Mouse (Mus musculus): ENCODE results near the gene Cyp3a13. TPM values are rescaled to one million over a fixed set of nuclear protein-coding genes. Genes with fewer than 3 reads are reported as not detected.

Gene Cyp3a13
- not detected for total RNA-seq (2023)

GRCm38 (mm10) chr5:137921532-137921931, at the start of gene Cyp3a13:
Gene Cyp3a13, minus strand, starts transcription at chr5:137921619.

GRCm38 (mm10) chr5:137962945-137963344, 41.5 kb upstream of the Cyp3a13 start, which contains the start of gene Gjc3:
Gene Gjc3, minus strand, starts transcription at chr5:137963098.

GRCm38 (mm10) chr5:137871644-137872380, 49.6 kb downstream of the Cyp3a13 start, which contains the start of gene Pilrb2:
Gene Pilrb2, minus strand, starts transcription at chr5:137871815.

DNA sequence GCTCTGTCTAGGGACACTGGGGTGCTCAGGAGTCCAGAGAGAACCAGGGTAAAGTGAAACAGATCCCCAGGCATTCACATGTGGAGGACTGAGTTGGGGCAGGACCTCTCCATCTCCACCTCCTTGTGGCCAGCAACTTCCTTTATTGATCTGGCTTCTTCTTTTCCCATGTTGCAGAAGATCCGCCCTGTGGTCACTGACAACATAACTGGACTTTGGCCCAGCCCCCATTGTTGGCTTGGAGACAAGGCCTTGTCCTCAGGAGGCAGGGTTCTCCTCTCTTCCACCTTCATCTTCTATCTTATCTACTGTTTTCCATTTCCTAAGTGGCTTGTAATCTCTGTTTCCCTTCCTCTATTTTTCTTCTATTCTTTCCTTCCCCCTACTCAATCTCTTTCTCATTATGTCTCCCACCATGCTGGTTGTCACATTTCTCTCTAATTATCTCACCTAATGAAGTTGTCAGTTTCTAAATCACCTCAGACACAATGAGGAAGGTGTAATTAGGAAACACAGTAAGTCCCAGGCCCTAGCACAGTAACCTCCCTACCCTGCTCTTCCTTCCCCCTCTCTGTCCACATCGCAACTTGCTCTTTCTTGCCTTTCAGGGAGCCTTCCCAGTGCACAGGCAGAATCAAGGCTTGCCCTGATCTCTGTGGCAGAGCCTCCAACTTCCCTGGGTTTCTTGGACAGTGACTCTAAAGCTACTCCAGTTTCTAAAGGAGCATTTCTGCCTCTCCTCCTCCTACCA, 63.3 kb downstream of the Cyp3a13 start, which contains the start of gene Pilrb1:
TSS of gene Pilrb1 (minus strand) at position 147 of the 751 bp plus-strand sequence.

Other genes with a start within 250 kb of the Cyp3a13 start
- 10 to 100 TPM; 24.1 to 25.5 TPM for gene Agfg2, start 236.9 kb downstream of the Cyp3a13 start, total RNA-seq (2023)
- gene Nyap1, start 180.0 kb downstream of the Cyp3a13 start, total RNA-seq (2023), result 1 to 10 TPM in 1 of 2 experiments, under 1 TPM in 1; 0.60 to 1.1 TPM
- gene Tsc22d4, start 175.9 kb downstream of the Cyp3a13 start, total RNA-seq (2023), result 100 to 1,000 TPM; 304 to 318 TPM
- 10 to 100 TPM; 29.2 to 34.9 TPM for gene Ppp1r35, start 142.8 kb downstream of the Cyp3a13 start, total RNA-seq (2023)
- gene Mepce, start 134.0 kb downstream of the Cyp3a13 start, total RNA-seq (2023), result 10 to 100 TPM; 32.5 to 35.7 TPM
- gene Zcwpw1, start 133.8 kb downstream of the Cyp3a13 start, total RNA-seq (2023), result 1 to 10 TPM; 2.8 to 3.3 TPM
- 100 to 1,000 TPM; 361 to 394 TPM for gene Pilra, start 85.3 kb downstream of the Cyp3a13 start, total RNA-seq (2023)
- gene Pilrb1, start 63.5 kb downstream of the Cyp3a13 start, total RNA-seq (2023), result 100 to 1,000 TPM; 203 to 212 TPM
- gene Pilrb2, start 49.8 kb downstream of the Cyp3a13 start, total RNA-seq (2023), result 100 to 1,000 TPM; 258 to 269 TPM
- not detected for gene Gjc3, start 41.5 kb upstream of the Cyp3a13 start, total RNA-seq (2023)
- gene Azgp1, start 59.9 kb upstream of the Cyp3a13 start, total RNA-seq (2023), result under 1 TPM; 0.64 to 0.91 TPM
- gene Smok3a, start 99.6 kb upstream of the Cyp3a13 start, total RNA-seq (2023), result not detected
- not detected for gene Smok3b, start 99.8 kb upstream of the Cyp3a13 start, total RNA-seq (2023)
- gene Smok3c, start 131.6 kb upstream of the Cyp3a13 start, total RNA-seq (2023), result not detected
- gene Zkscan1, start 163.5 kb upstream of the Cyp3a13 start, total RNA-seq (2023), result 1 to 10 TPM; 6.8 to 8.4 TPM
- gene Zscan21, start 195.3 kb upstream of the Cyp3a13 start, total RNA-seq (2023), result 1 to 10 TPM; 5.3 to 6.4 TPM
- 1 to 10 TPM; 4.4 to 4.8 TPM for gene Zfp113, start 234.1 kb upstream of the Cyp3a13 start, total RNA-seq (2023)
- gene Cops6, start 239.5 kb upstream of the Cyp3a13 start, total RNA-seq (2023), result 10 to 100 TPM; 40.2 to 44.5 TPM